Mouse (Mus musculus) adrenal gland, postnatal 25 days (tissue): ENCODE results near the gene Kncn. TPM values are rescaled to one million over a fixed set of nuclear protein-coding genes. Genes with fewer than 3 reads are reported as not detected.

Experiments
- DNase-seq: peaks from one replicate; pipeline ENCODE4 v3.0.0; 2021; ENCODE audit warnings: mixed read lengths
- total RNA-seq: library from RNA; stranded (reverse); gene quantifications from 2 replicates; pipeline ENCODE4 v1.2.3, GENCODE M21; 2021

Kncn gene
- total RNA-seq, 1 experiment from 2014 or later: not detected

- no peak for DNase-seq
Observed at GRCm38 (mm10) chr4:115937061-115937976, 53.1 kb downstream of the Kncn start.

DNA sequence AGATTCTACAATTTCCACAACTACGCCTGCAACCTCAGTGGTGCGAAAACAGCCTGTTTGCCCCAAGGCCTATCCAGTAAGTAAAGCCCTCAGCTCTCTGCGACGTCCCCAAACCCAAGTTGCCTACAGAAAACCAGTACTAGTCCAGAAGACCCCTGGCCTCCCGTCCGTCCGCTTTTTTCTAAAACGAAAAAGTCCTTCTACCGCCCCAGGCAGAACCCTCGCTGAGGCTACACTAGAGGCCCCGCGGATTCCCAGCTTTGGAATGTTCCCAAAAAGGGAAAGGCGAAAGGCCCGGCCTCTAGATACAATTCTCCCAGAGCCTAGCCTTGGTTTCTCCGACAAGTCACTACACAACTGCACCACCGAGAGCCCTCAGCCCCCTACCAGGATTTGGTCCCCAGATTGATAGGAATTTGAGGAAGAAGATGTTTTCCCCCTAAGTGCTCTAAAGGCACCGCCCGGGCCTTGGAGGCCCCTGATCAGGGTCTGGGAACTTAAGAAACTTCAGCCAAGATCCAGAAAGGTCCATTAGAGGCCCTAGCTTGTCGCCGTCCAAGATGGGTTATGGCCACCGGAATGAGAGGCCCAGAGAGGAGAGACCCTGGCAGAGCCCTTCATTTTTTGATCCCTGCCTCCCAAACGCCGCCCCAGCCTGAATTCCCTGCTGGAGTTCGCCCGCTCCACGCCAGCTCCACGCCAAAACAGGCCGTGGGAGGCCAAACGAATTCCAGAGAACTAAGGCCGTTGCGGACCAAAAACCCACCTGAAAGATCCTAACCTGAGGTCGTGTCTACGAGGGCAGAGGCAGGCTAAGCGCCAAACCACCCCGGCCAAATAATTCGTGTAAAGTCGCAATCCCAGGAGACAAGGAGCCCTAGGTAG lies 54.3 kb downstream of the Kncn start:
- no peak for DNase-seq

Other genes starting within 250 kb of the Kncn start
- gene Cyp4b1, start 236.7 kb upstream of the Kncn start, total RNA-seq: 22.6 and 30.8 TPM in 2 replicates
- 79.3 and 85.8 TPM in 2 replicates for gene Efcab14, start 146.7 kb upstream of the Kncn start, total RNA-seq
- 2.2 and 3.7 TPM in 2 replicates for gene Tex38, start 103.4 kb upstream of the Kncn start, total RNA-seq
- 42.4 and 59.4 TPM in 2 replicates for gene Atpaf1, start 99.6 kb upstream of the Kncn start, total RNA-seq
- gene Mob3c, start 56.3 kb upstream of the Kncn start, total RNA-seq: 12.0 and 18.9 TPM in 2 replicates
- 53.9 and 62.4 TPM in 2 replicates for gene Mknk1, start 45.2 kb upstream of the Kncn start, total RNA-seq
- not detected in 2 replicates for gene 6430628N08Rik, start 6.3 kb downstream of the Kncn start, total RNA-seq
- not detected in 2 replicates for gene Dmbx1, start 55.5 kb downstream of the Kncn start, total RNA-seq
- 3.6 and 4.2 TPM in 2 replicates for gene Faah, start 133.5 kb downstream of the Kncn start, total RNA-seq
- 29.0 and 29.3 TPM in 2 replicates for gene Nsun4, start 169.5 kb downstream of the Kncn start, total RNA-seq
- gene Uqcrh, start 190.7 kb downstream of the Kncn start, total RNA-seq: 491 and 520 TPM in 2 replicates
- 55.5 and 62.9 TPM in 2 replicates for gene Lrrc41, start 190.9 kb downstream of the Kncn start, total RNA-seq
- 2.9 and 3.9 TPM in 2 replicates for gene Rad54l, start 239.3 kb downstream of the Kncn start, total RNA-seq
- gene Pomgnt1, start 239.4 kb downstream of the Kncn start, total RNA-seq: 64.0 and 65.8 TPM in 2 replicates